Mouse (Mus musculus): Measurements from ENCODE around the gene Traf3ip3. TPM values are rescaled to one million over a fixed set of nuclear protein-coding genes. Genes with fewer than 3 reads are reported as not detected.

The Traf3ip3 gene
- polyA plus RNA-seq (2017; shearing (Covaris generic)) = 100 to 1,000 TPM; 520 to 589 TPM

GRCm38 (mm10) chr1:193201383-193201778, at the start of gene Traf3ip3:
Gene Traf3ip3 (minus strand): TSS chr1:193201703.

GRCm38 (mm10) chr1:193207503-193207902, 6.0 kb upstream of the Traf3ip3 start, which contains the start of gene Lamb3:
Gene Lamb3 (plus strand): TSS chr1:193207699.

DNA sequence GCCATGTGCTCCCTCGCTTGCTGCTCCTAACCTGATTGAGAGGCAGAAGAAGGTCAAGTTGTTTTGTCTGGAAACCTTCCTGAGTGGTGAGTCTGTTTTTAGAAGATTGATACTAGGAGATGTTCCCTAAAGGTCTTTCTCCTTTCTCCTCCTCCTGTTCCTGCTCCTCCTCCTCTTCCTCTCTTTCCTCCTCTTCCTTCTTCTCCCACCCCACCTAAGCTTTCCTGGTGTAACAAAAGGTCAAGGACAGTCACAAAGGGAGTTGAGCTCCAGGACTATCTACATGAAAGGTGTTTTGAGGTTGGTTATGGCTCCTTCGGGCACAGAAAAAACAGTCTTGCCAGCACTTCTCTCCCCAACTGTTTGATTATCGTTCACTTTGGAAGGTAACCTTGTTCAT, 33.8 kb downstream of the Traf3ip3 start, which contains the start of gene A130010J15Rik:
Gene A130010J15Rik, plus strand, starts transcription at position 301 of the 400 bp plus-strand sequence.

GRCm38 (mm10) chr1:193152872-193153271, 48.6 kb downstream of the Traf3ip3 start, which contains the start of gene Irf6:
Gene Irf6 (plus strand): TSS chr1:193153111.

DNA sequence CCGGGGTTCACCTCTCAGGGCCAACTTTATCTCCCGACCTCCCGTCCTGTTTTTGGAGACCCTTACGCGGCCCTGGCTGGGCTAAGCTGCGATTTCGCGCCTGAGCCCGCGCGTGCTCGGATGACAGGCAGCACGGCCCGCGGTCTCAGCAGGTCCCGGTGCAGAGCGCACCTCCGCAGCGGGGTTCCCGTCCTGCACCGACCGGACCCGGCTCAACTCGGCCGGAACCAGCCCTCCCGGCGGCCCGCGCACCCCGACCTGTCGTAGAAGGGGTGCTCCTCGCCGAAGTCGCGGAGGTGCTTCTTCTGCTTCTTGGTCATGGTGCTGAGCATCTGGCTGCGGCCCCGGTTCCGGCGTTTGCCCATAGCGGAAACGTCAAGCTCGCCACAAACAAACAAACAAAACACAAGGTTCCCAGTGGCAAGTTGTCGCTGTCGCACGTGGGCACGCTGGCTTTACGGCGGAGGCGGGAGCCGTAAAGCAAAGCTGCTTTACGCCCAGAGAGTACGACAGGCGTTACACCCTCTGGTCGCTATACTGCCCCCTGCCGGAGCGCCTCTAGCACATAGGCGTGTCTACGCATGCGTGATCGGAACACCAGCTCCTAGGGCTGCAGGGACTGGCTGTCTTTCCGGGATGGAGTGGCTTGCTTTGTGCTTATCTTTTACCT, 71.6 kb downstream of the Traf3ip3 start, which contains the start of gene Diexf:
Gene Diexf, minus strand, starts transcription at position 487 of the 670 bp plus-strand sequence.

Other genes starting within 250 kb of the Traf3ip3 start
- gene Syt14, start 165.9 kb downstream of the Traf3ip3 start, polyA plus RNA-seq (2017; shearing (Covaris generic)) = under 1 TPM in 1 of 2 experiments, not detected in 1; 0.27 TPM
- 10 to 100 TPM in 1 of 2 experiments, 1 to 10 TPM in 1; 5.0 to 11.5 TPM for gene Diexf, start 71.4 kb downstream of the Traf3ip3 start, polyA plus RNA-seq (2017; shearing (Covaris generic))
- 10 to 100 TPM in 1 of 2 experiments, 1 to 10 TPM in 1; 9.9 to 19.3 TPM for gene Irf6, start 48.6 kb downstream of the Traf3ip3 start, polyA plus RNA-seq (2017; shearing (Covaris generic))
- 10 to 100 TPM in 1 of 2 experiments, 1 to 10 TPM in 1; 8.6 to 11.9 TPM for gene A130010J15Rik, start 33.7 kb downstream of the Traf3ip3 start, polyA plus RNA-seq (2017; shearing (Covaris generic))
- 10 to 100 TPM; 16.3 to 21.2 TPM for gene Lamb3, start 6.0 kb upstream of the Traf3ip3 start, polyA plus RNA-seq (2017; shearing (Covaris generic))
- 100 to 1,000 TPM; 136 to 164 TPM for gene Hsd11b1, start 62.4 kb upstream of the Traf3ip3 start, polyA plus RNA-seq (2017; shearing (Covaris generic))
- 1 to 10 TPM; 3.7 to 8.0 TPM for gene G0s2, start 71.5 kb upstream of the Traf3ip3 start, polyA plus RNA-seq (2017; shearing (Covaris generic))
- not detected for gene Camk1g, start 168.6 kb upstream of the Traf3ip3 start, polyA plus RNA-seq (2017; shearing (Covaris generic))